Mouse (Mus musculus): ENCODE measurements around the gene Ccdc136. TPM values are rescaled to one million over a fixed set of nuclear protein-coding genes. Genes with fewer than 3 reads are reported as not detected.

The Ccdc136 gene
- total and polyA plus RNA-seq, 3 experiments, result 1.7 to 2.4 (median 2.1) TPM

GRCm38 (mm10) chr6:29365277-29365676, 30.8 kb upstream of the Ccdc136 start:
- H3K36me3 ChIP-seq (ENCODE audit: control insufficient read depth, insufficient read depth, low read length), result peaks cover 23% of the 10 kb centered on the region
- no peak for DNase-seq
- intact Hi-C loops (cut with DNase I), result loop anchor here (10.0 kb wide), 1 partner anchor 290 kb away; no protein-coding TSS in a partner anchor
- 97% methylated on average over 1 of the region's 1 CpGs for WGBS
- H3K27me3 ChIP-seq (ENCODE audit: control insufficient read depth, insufficient read depth, low read length), result no peaks in the 10 kb centered on the region
- no peak overlapping the region for H3K4me3 ChIP-seq
- H3K9ac ChIP-seq (ENCODE audit: low read depth, low read length), result no peak overlapping the region
- no peaks in the 10 kb centered on the region; the same call in 1 of the 2 replicates for H3K4me1 ChIP-seq (ENCODE audit: control insufficient read depth, insufficient read depth, low read length)
- H3K79me2 ChIP-seq (replicated peaks; ENCODE audit: control insufficient read depth, insufficient read depth, low read length), result no peaks in the 10 kb centered on the region
- TF ChIP-seq POLR2A (IDR thresholded peaks at IDR 0.05; ENCODE audit: insufficient read depth, low read depth, low read length), result no peak
- no peak for TF ChIP-seq CTCF (IDR thresholded peaks at IDR 0.05)
- no peak for TF ChIP-seq EP300 (IDR thresholded peaks at IDR 0.05; ENCODE audit: insufficient read depth, low read depth, low read length)
- H3K27ac ChIP-seq, result no peak overlapping the region

GRCm38 (mm10) chr6:29377386-29377785, 18.7 kb upstream of the Ccdc136 start:
- H3K4me3 ChIP-seq, result no peak overlapping the region
- WGBS, result 69% methylated on average over 4 of the region's 4 CpGs
- H3K79me2 ChIP-seq (replicated peaks; ENCODE audit: control insufficient read depth, insufficient read depth, low read length), result no peaks in the 10 kb centered on the region
- H3K36me3 ChIP-seq (ENCODE audit: control insufficient read depth, insufficient read depth, low read length), result peaks cover 1% of the 10 kb centered on the region; the same call in 1 of the 2 replicates
- no peak overlapping the region for H3K9ac ChIP-seq (ENCODE audit: low read depth, low read length)
- H3K27ac ChIP-seq, result no peak overlapping the region
- no peaks in the 10 kb centered on the region for H3K4me1 ChIP-seq (ENCODE audit: control insufficient read depth, insufficient read depth, low read length)
- DNase-seq, result no peak
- no peak for TF ChIP-seq CTCF (IDR thresholded peaks at IDR 0.05)
- TF ChIP-seq POLR2A (IDR thresholded peaks at IDR 0.05; ENCODE audit: insufficient read depth, low read depth, low read length), result no peak
- no peak for TF ChIP-seq EP300 (IDR thresholded peaks at IDR 0.05; ENCODE audit: insufficient read depth, low read depth, low read length)
- H3K27me3 ChIP-seq (ENCODE audit: control insufficient read depth, insufficient read depth, low read length), result no peaks in the 10 kb centered on the region
- intact Hi-C loops (cut with DNase I), result no loop called here

- intact Hi-C loops (cut with DNase I), result no loop called here
- Histone ChIP-seq H3K36me3 (ENCODE audit: control insufficient read depth, insufficient read depth, low read length) (0 out of 2 replicates have a peak, but pooled peaks cover 1% of the 10 kb centered on the region), H3K4me3 (no peak overlapping the region), H3K27ac (no peak overlapping the region), H3K27me3 (ENCODE audit: control insufficient read depth, insufficient read depth, low read length) (no peaks in the 10 kb centered on the region), H3K9ac (ENCODE audit: low read depth, low read length) (no peak overlapping the region), H3K79me2 (replicated peaks; ENCODE audit: control insufficient read depth, insufficient read depth, low read length) (no peaks in the 10 kb centered on the region), H3K4me1 (ENCODE audit: control insufficient read depth, insufficient read depth, low read length) (no peaks in the 10 kb centered on the region)
- TF ChIP-seq EP300 (IDR thresholded peaks at IDR 0.05; ENCODE audit: insufficient read depth, low read depth, low read length) (no peak), CTCF (IDR thresholded peaks at IDR 0.05) (no peak), POLR2A (IDR thresholded peaks at IDR 0.05; ENCODE audit: insufficient read depth, low read depth, low read length) (no peak)
- WGBS, result 90% methylated on average over 10 of the region's 10 CpGs
- no peak for DNase-seq
Observed at GRCm38 (mm10) chr6:29378678-29379077, 17.4 kb upstream of the Ccdc136 start.

GRCm38 (mm10) chr6:29379954-29380353, 16.2 kb upstream of the Ccdc136 start:
- H3K27ac ChIP-seq, result no peak overlapping the region
- no peak overlapping the region for H3K9ac ChIP-seq (ENCODE audit: low read depth, low read length)
- no peaks in the 10 kb centered on the region for H3K27me3 ChIP-seq (ENCODE audit: control insufficient read depth, insufficient read depth, low read length)
- WGBS, result 92% methylated on average over 6 of the region's 6 CpGs
- H3K4me3 ChIP-seq, result no peak overlapping the region
- no peaks in the 10 kb centered on the region for H3K36me3 ChIP-seq (ENCODE audit: control insufficient read depth, insufficient read depth, low read length)
- no peaks in the 10 kb centered on the region for H3K4me1 ChIP-seq (ENCODE audit: control insufficient read depth, insufficient read depth, low read length)
- no peak for DNase-seq
- no peaks in the 10 kb centered on the region for H3K79me2 ChIP-seq (replicated peaks; ENCODE audit: control insufficient read depth, insufficient read depth, low read length)
- intact Hi-C loops (cut with DNase I), result no loop called here
- TF ChIP-seq CTCF (IDR thresholded peaks at IDR 0.05), result no peak
- no peak for TF ChIP-seq POLR2A (IDR thresholded peaks at IDR 0.05; ENCODE audit: insufficient read depth, low read depth, low read length)

- no peaks in the 10 kb centered on the region for H3K79me2 ChIP-seq (replicated peaks; ENCODE audit: control insufficient read depth, insufficient read depth, low read length)
- no peak overlapping the region for H3K27ac ChIP-seq
- H3K4me3 ChIP-seq, result no peak overlapping the region
- H3K9ac ChIP-seq (ENCODE audit: low read depth, low read length), result no peak overlapping the region
- intact Hi-C loops (cut with DNase I), result no loop called here
- TF ChIP-seq EP300 (IDR thresholded peaks at IDR 0.05; ENCODE audit: insufficient read depth, low read depth, low read length) (no peak), CTCF (IDR thresholded peaks at IDR 0.05) (no peak), POLR2A (IDR thresholded peaks at IDR 0.05; ENCODE audit: insufficient read depth, low read depth, low read length) (no peak)
- H3K36me3 ChIP-seq (ENCODE audit: control insufficient read depth, insufficient read depth, low read length), result no peaks in the 10 kb centered on the region
- 72% methylated on average over 2 of the region's 2 CpGs for WGBS
- DNase-seq, result no peak
- H3K4me1 ChIP-seq (ENCODE audit: control insufficient read depth, insufficient read depth, low read length), result no peaks in the 10 kb centered on the region
- H3K27me3 ChIP-seq (ENCODE audit: control insufficient read depth, insufficient read depth, low read length), result no peaks in the 10 kb centered on the region
Observed at GRCm38 (mm10) chr6:29382442-29382841, 13.7 kb upstream of the Ccdc136 start.

- DNase-seq, result no peak
- no peaks in the 10 kb centered on the region for H3K79me2 ChIP-seq (replicated peaks; ENCODE audit: control insufficient read depth, insufficient read depth, low read length)
- no peak within 1 kb of the TSS for H3K9ac ChIP-seq (ENCODE audit: low read depth, low read length)
- H3K36me3 ChIP-seq (ENCODE audit: control insufficient read depth, insufficient read depth, low read length), result no peaks in the 10 kb centered on the region
- H3K27ac ChIP-seq, result no peak within 1 kb of the TSS; the same call in 1 of the 2 replicates
- H3K4me1 ChIP-seq (ENCODE audit: control insufficient read depth, insufficient read depth, low read length), result peaks cover 2% of the 10 kb centered on the region; the same call in 1 of the 2 replicates
- WGBS, result 3% methylated on average over 12 of the region's 12 CpGs
- intact Hi-C loops (cut with DNase I), result no loop called here
- H3K27me3 ChIP-seq (ENCODE audit: control insufficient read depth, insufficient read depth, low read length), result no peaks in the 10 kb centered on the region
- H3K4me3 ChIP-seq, result no peak within 1 kb of the TSS
- TF ChIP-seq EP300 (IDR thresholded peaks at IDR 0.05; ENCODE audit: insufficient read depth, low read depth, low read length) (no peak), POLR2A (IDR thresholded peaks at IDR 0.05; ENCODE audit: insufficient read depth, low read depth, low read length) (no peak), CTCF (IDR thresholded peaks at IDR 0.05) (no peak)
Observed at GRCm38 (mm10) chr6:29388052-29388518, 8.0 kb upstream of the Ccdc136 start, which contains the start of gene Opn1sw. Gene Opn1sw (minus strand): TSS chr6:29388468.
